Mouse (Mus musculus) hindbrain, embryonic 11.5 days (tissue): ENCODE results near the gene Cox8b. TPM values are rescaled to one million over a fixed set of nuclear protein-coding genes. Genes with fewer than 3 reads are reported as not detected.

Source experiments
- ATAC-seq: fragments of 200-750 bp; cut with Nextera tagmentation; 2 replicates; pipeline ENCODE4 v1.8.0; 2017; ENCODE audit warnings: mild to moderate bottlenecking, moderate TSS enrichment, moderate library complexity; ENCODE audit not compliant: low FRiP score
- DNase-seq: peaks from one replicate; pipeline ENCODE4 v3.0.0-alpha.2; 2015; ENCODE audit warnings: low spot score
- H3K27ac ChIP-seq: fragments of 300-500 bp; sonication (generic); 2 replicates; pipeline ENCODE4 v1.5.1; 2014; ENCODE audit warnings: mild to moderate bottlenecking, low read depth, low read length
- H3K27me3 ChIP-seq: fragments of 300-500 bp; sonication (generic); 2 replicates; pipeline ENCODE4 v1.6.1; 2014; ENCODE audit warnings: mild to moderate bottlenecking, low read length, moderate library complexity, mixed read lengths; ENCODE audit not compliant: control insufficient read depth, insufficient read depth
- H3K36me3 ChIP-seq: fragments of 300-500 bp; sonication (generic); 2 replicates; pipeline ENCODE4 v1.6.1; 2014; ENCODE audit warnings: mild to moderate bottlenecking, low read length, moderate library complexity, mixed read lengths; ENCODE audit not compliant: control insufficient read depth, insufficient read depth
- H3K4me1 ChIP-seq: fragments of 300-500 bp; sonication (generic); replicated peaks from 2 replicates; pipeline ENCODE4 v1.6.1; 2014; ENCODE audit warnings: low read length, mixed read lengths; ENCODE audit not compliant: control insufficient read depth, insufficient read depth
- H3K4me2 ChIP-seq: fragments of 300-500 bp; sonication (generic); replicated peaks from 2 replicates; pipeline ENCODE4 v1.6.1; 2014; ENCODE audit warnings: mild to moderate bottlenecking, low read depth, low read length
- H3K4me3 ChIP-seq: fragments of 300-500 bp; sonication (generic); 2 replicates; pipeline ENCODE4 v1.5.1; 2014; ENCODE audit warnings: low read depth, low read length
- H3K9ac ChIP-seq: fragments of 300-500 bp; sonication (generic); 2 replicates; pipeline ENCODE4 v1.6.1; 2014; ENCODE audit warnings: low read depth, low read length
- H3K9me3 ChIP-seq: fragments of 300-500 bp; sonication (generic); 2 replicates; pipeline ENCODE4 v1.6.1; 2016; ENCODE audit warnings: low read length; ENCODE audit not compliant: control insufficient read depth
- WGBS: fragments of 180-500 bp; shearing (Covaris S2); extraction: QIAGEN DNeasy Blood & Tissue Kit; methylation state at CpG from one replicate; pipeline ENCODE4 v1.1.7; 2014; 5-methylcytosine and 5-hydroxymethylcytosine counted together
- polyA plus RNA-seq: library from polyadenylated mRNA; unstranded; fragments of >200 nt; fragmentation: Nextera tagmentation; extraction: Ambion mirVana; gene quantifications from 2 replicates; pipeline ENCODE4 v1.2.1, GENCODE M21; 2014

Cox8b gene
- polyA plus RNA-seq, 1 experiment from 2014 or later: not detected

DNA sequence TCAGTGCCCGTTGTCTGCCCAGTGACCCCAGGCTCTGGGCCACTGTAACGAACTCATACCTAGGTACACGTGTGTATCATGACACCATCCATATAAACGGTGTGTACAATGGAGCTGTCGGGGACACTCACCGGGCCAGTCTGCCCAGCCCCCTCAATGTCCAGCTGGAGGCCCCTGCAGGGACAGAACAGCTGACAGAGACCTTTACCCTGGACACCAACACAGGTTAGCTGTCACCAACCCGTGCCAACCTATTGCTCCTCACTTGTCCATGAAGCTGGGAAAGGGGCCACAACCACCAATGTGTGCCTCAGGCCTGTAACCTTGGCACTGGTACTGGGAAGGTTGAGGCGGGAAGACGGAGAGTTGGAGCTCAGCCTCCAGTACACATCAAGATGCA lies 42.1 kb upstream of the Cox8b start:
- Histone ChIP-seq H3K27me3 (no peaks in the 10 kb centered on the region; the same call in 1 of the 2 replicates), H3K4me1 (no peaks in the 10 kb centered on the region), H3K9ac (peak overlapping the region; percentile 59; the same call in 1 of the 2 replicates), H3K9me3 (no peaks in the 10 kb centered on the region), H3K4me2 (peak overlapping the region; percentile 43), H3K27ac (no peak overlapping the region), H3K36me3 (no peaks in the 10 kb centered on the region), H3K4me3 (peak overlapping the region; percentile 39)
- ATAC-seq (peak; percentile 12; the same call in 1 of the 2 replicates), DNase-seq (no peak)
- 59% methylated on average over 9 of the region's 9 CpGs for WGBS

GRCm38 (mm10) chr7:140941222-140942051 lies 41.2 kb upstream of the Cox8b start, which contains the start of gene Pgghg:
TSS of gene Pgghg (plus strand) at chr7:140941391.
- WGBS: 4% methylated on average over 33 of the region's 33 CpGs
- peak; percentile 89 for ATAC-seq
- no peaks in the 10 kb centered on the region for H3K4me1 ChIP-seq
- H3K27ac ChIP-seq: no peak within 1 kb of the TSS
- peak; percentile 89 for DNase-seq
- H3K9ac ChIP-seq: peak within 1 kb of the TSS; percentile 59
- H3K27me3 ChIP-seq: no peaks in the 10 kb centered on the region; the same call in 1 of the 2 replicates
- H3K4me2 ChIP-seq: peak within 1 kb of the TSS; percentile 43
- no peaks in the 10 kb centered on the region for H3K9me3 ChIP-seq
- H3K4me3 ChIP-seq: peak within 1 kb of the TSS; percentile 39
- no peaks in the 10 kb centered on the region for H3K36me3 ChIP-seq

GRCm38 (mm10) chr7:140939669-140940171 lies 39.5 kb upstream of the Cox8b start:
- ATAC-seq (no peak), DNase-seq (peak; percentile 46)
- Histone ChIP-seq H3K27me3 (no peaks in the 10 kb centered on the region; the same call in 1 of the 2 replicates), H3K4me2 (no peak overlapping the region), H3K9me3 (no peaks in the 10 kb centered on the region), H3K27ac (no peak overlapping the region), H3K36me3 (no peaks in the 10 kb centered on the region), H3K4me1 (no peaks in the 10 kb centered on the region), H3K4me3 (no peak overlapping the region), H3K9ac (no peak overlapping the region)
- 11% methylated on average over 8 of the region's 8 CpGs for WGBS

DNA sequence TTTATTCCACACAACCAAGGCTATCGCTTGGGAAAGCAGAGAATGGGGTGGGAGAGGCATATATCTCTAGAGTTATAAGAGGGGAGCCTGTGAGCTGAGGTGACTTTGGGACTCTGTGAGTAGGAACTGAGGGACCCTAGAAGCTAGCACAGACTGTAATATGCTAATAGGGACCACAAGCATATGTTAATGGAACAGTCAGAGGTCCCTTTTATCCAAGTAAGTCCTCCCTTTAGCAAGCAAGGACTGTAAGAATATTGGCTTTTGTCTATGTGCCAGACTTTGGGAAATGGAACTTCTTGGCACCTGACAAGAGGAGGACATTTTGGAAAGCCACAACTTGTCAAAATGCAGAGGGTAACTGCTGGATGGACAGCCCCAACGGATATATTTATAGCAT lies 38.6 kb upstream of the Cox8b start:
- ATAC-seq (no peak), DNase-seq (no peak)
- H3K9me3 ChIP-seq: no peaks in the 10 kb centered on the region
- no peak overlapping the region for H3K4me3 ChIP-seq
- no peak overlapping the region for H3K27ac ChIP-seq
- no peaks in the 10 kb centered on the region for H3K36me3 ChIP-seq
- 18% methylated on average over 2 of the region's 2 CpGs for WGBS
- H3K27me3 ChIP-seq: no peaks in the 10 kb centered on the region; the same call in 1 of the 2 replicates
- no peak overlapping the region for H3K4me2 ChIP-seq
- no peaks in the 10 kb centered on the region for H3K4me1 ChIP-seq
- H3K9ac ChIP-seq: no peak overlapping the region

- H3K27me3 ChIP-seq: no peaks in the 10 kb centered on the region; the same call in 1 of the 2 replicates
- WGBS: 37% methylated on average over 3 of the region's 3 CpGs
Measured at GRCm38 (mm10) chr7:140938436-140938835, 38.2 kb upstream of the Cox8b start.

GRCm38 (mm10) chr7:140927181-140927580 lies 26.9 kb upstream of the Cox8b start:
- Histone ChIP-seq H3K9ac (no peak overlapping the region), H3K27ac (no peak overlapping the region), H3K27me3 (peaks cover 25% of the 10 kb centered on the region), H3K4me1 (peaks cover 3% of the 10 kb centered on the region; the same call in 1 of the 2 replicates), H3K4me2 (no peak overlapping the region), H3K36me3 (no peaks in the 10 kb centered on the region), H3K4me3 (no peak overlapping the region), H3K9me3 (no peaks in the 10 kb centered on the region)
- WGBS: 87% methylated on average over 6 of the region's 6 CpGs
- DNase-seq (no peak), ATAC-seq (no peak)

More at GRCm38 (mm10) chr7:140938436-140938835, 38.2 kb upstream of the Cox8b start:
- ATAC-seq (no peak), DNase-seq (no peak)
- Histone ChIP-seq H3K4me1 (no peaks in the 10 kb centered on the region), H3K4me3 (no peak overlapping the region), H3K36me3 (no peaks in the 10 kb centered on the region), H3K9me3 (no peaks in the 10 kb centered on the region), H3K27ac (no peak overlapping the region), H3K4me2 (no peak overlapping the region), H3K9ac (no peak overlapping the region)

DNA sequence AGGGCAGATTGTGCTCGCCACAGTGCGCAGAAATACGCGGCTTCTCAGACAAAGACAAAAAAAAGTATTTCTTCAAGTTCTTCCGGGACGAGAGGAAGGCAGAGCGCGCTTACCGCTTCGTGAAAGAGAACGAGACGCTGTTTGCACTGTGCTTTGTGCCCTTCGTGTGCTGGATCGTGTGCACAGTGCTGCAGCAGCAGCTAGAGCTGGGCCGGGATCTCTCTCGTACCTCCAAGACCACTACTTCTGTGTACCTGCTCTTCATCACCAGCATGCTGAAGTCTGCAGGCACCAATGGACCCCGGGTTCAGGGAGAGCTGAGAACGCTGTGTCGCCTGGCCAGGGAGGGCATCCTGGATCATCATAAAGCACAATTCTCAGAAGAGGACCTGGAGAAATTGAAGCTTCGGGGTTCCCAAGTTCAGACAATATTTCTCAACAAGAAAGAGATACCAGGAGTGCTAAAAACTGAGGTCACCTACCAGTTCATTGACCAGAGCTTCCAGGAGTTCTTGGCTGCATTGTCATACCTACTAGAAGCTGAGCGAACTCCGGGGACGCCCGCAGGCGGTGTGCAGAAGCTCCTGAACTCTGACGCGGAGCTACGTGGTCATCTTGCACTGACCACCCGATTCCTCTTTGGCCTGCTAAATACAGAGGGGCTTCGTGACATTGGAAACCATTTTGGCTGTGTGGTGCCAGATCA lies 23.0 kb upstream of the Cox8b start:
- ATAC-seq: no peak
- Histone ChIP-seq H3K4me3 (peak overlapping the region; percentile 40), H3K27me3 (peaks cover 48% of the 10 kb centered on the region), H3K4me2 (peak overlapping the region; percentile 64), H3K36me3 (no peaks in the 10 kb centered on the region), H3K4me1 (peaks cover 3% of the 10 kb centered on the region; the same call in 1 of the 2 replicates), H3K9ac (no peak overlapping the region; the same call in 1 of the 2 replicates), H3K27ac (no peak overlapping the region), H3K9me3 (no peaks in the 10 kb centered on the region)
- 25% methylated on average over 30 of the region's 30 CpGs for WGBS
- DNase-seq: peak; percentile 11

GRCm38 (mm10) chr7:140922398-140923069 lies 22.3 kb upstream of the Cox8b start:
- Histone ChIP-seq H3K36me3 (no peaks in the 10 kb centered on the region), H3K27ac (no peak overlapping the region), H3K9me3 (no peaks in the 10 kb centered on the region), H3K27me3 (peaks cover 48% of the 10 kb centered on the region), H3K4me3 (peak overlapping the region; percentile 40), H3K9ac (peak overlapping the region; percentile 15), H3K4me1 (peaks cover 3% of the 10 kb centered on the region; the same call in 1 of the 2 replicates), H3K4me2 (peak overlapping the region; percentile 64)
- WGBS: 1% methylated on average over 49 of the region's 49 CpGs
- DNase-seq (peak; percentile 52), ATAC-seq (no peak)
